Mouse (Mus musculus) kidney, embryonic 16.5 days (tissue): ENCODE data around the gene Daam1. TPM values are rescaled to one million over a fixed set of nuclear protein-coding genes. Genes with fewer than 3 reads are reported as not detected.

Experiments
- ATAC-seq: fragments of 200-750 bp; cut with Nextera tagmentation; 2 replicates; pipeline ENCODE4 v1.8.0; 2017; ENCODE audit warnings: moderate TSS enrichment; ENCODE audit not compliant: low FRiP score, low TSS enrichment
- H3K27ac ChIP-seq: fragments of 300-500 bp; sonication (generic); 2 replicates; pipeline ENCODE4 v1.5.1; 2014; ENCODE audit warnings: low read length
- H3K27me3 ChIP-seq: fragments of 300-500 bp; sonication (generic); 2 replicates; pipeline ENCODE4 v1.6.1; 2014; ENCODE audit warnings: low read length, control low read depth, mixed read lengths; ENCODE audit not compliant: insufficient read depth
- H3K36me3 ChIP-seq: fragments of 300-500 bp; sonication (generic); 2 replicates; pipeline ENCODE4 v1.6.1; 2014; ENCODE audit warnings: low read length, control low read depth, mixed read lengths; ENCODE audit not compliant: insufficient read depth
- H3K4me1 ChIP-seq: fragments of 300-500 bp; sonication (generic); 2 replicates; pipeline ENCODE4 v1.6.1; 2014; ENCODE audit warnings: low read length, control low read depth, mixed read lengths; ENCODE audit not compliant: insufficient read depth
- H3K4me2 ChIP-seq: fragments of 300-500 bp; sonication (generic); replicated peaks from 2 replicates; pipeline ENCODE4 v1.6.1; 2014; ENCODE audit warnings: low read depth, low read length
- H3K4me3 ChIP-seq: fragments of 300-500 bp; sonication (generic); 2 replicates; pipeline ENCODE4 v1.5.1; 2014; ENCODE audit warnings: mild to moderate bottlenecking, low read length
- H3K9ac ChIP-seq: fragments of 300-500 bp; sonication (generic); replicated peaks from 2 replicates; pipeline ENCODE4 v1.6.1; 2014; ENCODE audit warnings: low read length
- H3K9me3 ChIP-seq: fragments of 300-500 bp; sonication (generic); 2 replicates; pipeline ENCODE4 v1.6.1; 2016; ENCODE audit warnings: low read length, control low read depth
- WGBS: fragments of 180-500 bp; shearing (Covaris S2); extraction: QIAGEN DNeasy Blood & Tissue Kit; methylation state at CpG from one replicate; pipeline ENCODE4 v1.1.7; 2014; 5-methylcytosine and 5-hydroxymethylcytosine counted together
- polyA plus RNA-seq: library from polyadenylated mRNA; unstranded; fragments of >200 nt; fragmentation: Nextera tagmentation; extraction: Ambion mirVana; gene quantifications from 2 replicates; pipeline ENCODE4 v1.2.1, GENCODE M21; 2015

Daam1 gene
- polyA plus RNA-seq, 1 experiment from 2014 or later = 8.6 TPM

DNA sequence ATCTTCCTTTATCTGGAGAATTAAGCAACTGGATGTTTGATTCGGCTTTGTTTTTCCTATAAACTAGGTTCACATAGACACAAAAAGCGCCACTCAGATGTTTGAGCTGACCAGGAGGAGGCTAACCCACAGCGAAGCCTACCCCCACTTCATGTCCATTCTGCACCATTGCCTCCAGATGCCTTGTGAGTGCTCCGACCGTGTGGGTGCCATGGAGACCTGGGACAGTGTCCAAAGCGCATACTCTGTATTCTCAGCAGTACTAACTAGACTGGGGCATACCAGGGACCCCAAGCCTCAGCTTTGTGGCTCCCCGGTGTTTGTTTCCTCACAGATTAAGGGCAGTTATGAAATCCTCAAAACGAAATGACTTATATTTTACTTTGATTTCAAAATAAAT lies 115.6 kb downstream of the Daam1 start:
- H3K9me3 ChIP-seq = no peaks in the 10 kb centered on the region
- H3K4me2 ChIP-seq = no peak overlapping the region
- H3K27me3 ChIP-seq = no peaks in the 10 kb centered on the region
- no peak overlapping the region for H3K27ac ChIP-seq
- H3K9ac ChIP-seq = no peak overlapping the region
- no peaks in the 10 kb centered on the region for H3K4me1 ChIP-seq
- 76% methylated on average over 8 of the region's 8 CpGs for WGBS
- 0 out of 2 replicates have a peak, but pooled peaks have one; percentile 46 for ATAC-seq
- peaks cover 27% of the 10 kb centered on the region for H3K36me3 ChIP-seq
- no peak overlapping the region for H3K4me3 ChIP-seq

DNA sequence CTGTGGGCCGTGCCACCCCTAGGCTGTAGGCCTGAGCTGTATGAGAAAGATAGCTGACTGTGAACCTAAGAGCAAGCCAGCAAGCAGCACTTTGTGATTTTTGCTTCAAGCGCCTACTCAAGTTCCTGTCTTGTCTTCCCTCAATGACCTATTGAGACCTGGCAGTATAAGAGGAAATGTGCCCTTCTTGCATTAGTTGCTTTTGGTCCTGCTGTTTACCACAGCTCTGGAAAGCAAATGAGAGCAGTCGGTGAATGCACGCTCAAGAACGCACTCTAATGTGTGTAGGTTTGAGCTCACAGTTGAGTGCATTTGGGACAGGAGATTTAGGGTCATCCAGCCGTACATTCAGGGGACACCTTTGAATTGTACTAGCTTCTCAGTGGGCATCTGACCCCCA lies 118.1 kb downstream of the Daam1 start:
- ATAC-seq = no peak
- Histone ChIP-seq H3K9me3 (no peaks in the 10 kb centered on the region), H3K4me3 (no peak overlapping the region), H3K27me3 (no peaks in the 10 kb centered on the region), H3K36me3 (peaks cover 36% of the 10 kb centered on the region), H3K9ac (no peak overlapping the region), H3K27ac (no peak overlapping the region), H3K4me1 (peaks cover 2% of the 10 kb centered on the region; the same call in 1 of the 2 replicates), H3K4me2 (no peak overlapping the region)
- WGBS = 89% methylated on average over 6 of the region's 6 CpGs

DNA sequence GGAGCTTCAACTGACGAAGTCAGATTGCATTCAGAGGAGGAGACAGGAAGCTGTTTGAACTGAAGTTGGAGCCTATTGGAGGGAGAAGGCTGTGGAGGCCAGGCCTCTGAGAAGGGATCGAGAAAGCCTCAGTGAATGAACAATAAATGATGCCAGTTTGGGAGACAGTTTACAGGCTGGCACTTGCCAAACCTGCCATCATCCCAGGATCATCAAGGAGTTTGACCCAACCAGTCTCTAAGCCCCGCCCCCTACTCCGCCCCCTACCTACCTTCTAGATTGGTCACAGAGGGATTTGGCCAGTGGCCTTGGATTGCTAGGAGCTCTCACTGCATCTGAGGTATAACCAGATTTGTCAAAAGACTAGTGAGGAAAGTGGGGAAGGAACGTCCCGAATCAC lies 118.7 kb downstream of the Daam1 start:
- Histone ChIP-seq H3K9ac (no peak overlapping the region), H3K9me3 (no peaks in the 10 kb centered on the region), H3K36me3 (peaks cover 29% of the 10 kb centered on the region), H3K27ac (no peak overlapping the region), H3K4me1 (peaks cover 5% of the 10 kb centered on the region; the same call in 1 of the 2 replicates), H3K4me3 (no peak overlapping the region), H3K4me2 (no peak overlapping the region), H3K27me3 (no peaks in the 10 kb centered on the region)
- ATAC-seq = no peak
- WGBS = 94% methylated on average over 6 of the region's 6 CpGs

DNA sequence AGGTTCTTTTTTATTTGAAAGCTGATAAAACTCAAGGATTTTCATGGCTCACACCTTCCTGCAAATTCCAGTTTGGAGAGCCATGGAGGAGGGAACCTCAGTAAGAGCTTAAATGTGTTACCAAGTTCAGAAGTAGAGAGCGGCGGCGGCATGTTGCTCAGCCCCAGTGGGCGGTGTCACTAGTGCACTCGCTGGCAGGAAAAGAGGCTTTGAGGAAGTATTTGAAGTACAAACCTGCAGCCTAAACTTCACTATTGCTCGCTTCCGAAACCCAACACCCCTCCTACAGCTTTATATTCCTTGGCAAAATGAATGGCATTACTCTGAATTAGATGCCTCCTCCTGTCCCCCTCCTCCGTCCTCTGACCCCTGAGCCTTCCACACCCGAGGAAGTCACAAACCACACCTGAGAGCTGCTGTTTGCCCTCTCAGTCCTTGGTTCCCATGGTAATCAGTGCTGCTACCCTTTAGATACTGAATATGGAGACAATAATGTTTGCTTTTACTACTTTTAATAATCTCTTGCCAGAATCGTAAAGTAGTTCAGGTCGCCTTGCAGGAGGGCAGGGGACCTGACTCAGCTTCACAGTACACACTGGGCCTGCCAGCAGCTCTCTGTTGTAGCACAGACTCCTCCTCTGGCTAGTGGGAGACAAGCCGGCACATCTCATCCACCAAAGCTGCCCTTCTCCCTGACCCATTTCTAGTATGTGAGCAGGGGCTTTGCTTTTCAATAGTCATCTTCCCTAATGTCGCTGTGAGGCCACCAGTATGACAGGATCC lies 119.4 kb downstream of the Daam1 start:
- no peak for ATAC-seq
- 73% methylated on average over 13 of the region's 13 CpGs for WGBS
- H3K9ac ChIP-seq = no peak overlapping the region
- H3K4me1 ChIP-seq = peaks cover 5% of the 10 kb centered on the region; the same call in 1 of the 2 replicates
- peaks cover 28% of the 10 kb centered on the region for H3K36me3 ChIP-seq
- H3K27ac ChIP-seq = no peak overlapping the region
- no peak overlapping the region for H3K4me2 ChIP-seq
- H3K9me3 ChIP-seq = no peaks in the 10 kb centered on the region
- no peak overlapping the region for H3K4me3 ChIP-seq
- H3K27me3 ChIP-seq = no peaks in the 10 kb centered on the region

DNA sequence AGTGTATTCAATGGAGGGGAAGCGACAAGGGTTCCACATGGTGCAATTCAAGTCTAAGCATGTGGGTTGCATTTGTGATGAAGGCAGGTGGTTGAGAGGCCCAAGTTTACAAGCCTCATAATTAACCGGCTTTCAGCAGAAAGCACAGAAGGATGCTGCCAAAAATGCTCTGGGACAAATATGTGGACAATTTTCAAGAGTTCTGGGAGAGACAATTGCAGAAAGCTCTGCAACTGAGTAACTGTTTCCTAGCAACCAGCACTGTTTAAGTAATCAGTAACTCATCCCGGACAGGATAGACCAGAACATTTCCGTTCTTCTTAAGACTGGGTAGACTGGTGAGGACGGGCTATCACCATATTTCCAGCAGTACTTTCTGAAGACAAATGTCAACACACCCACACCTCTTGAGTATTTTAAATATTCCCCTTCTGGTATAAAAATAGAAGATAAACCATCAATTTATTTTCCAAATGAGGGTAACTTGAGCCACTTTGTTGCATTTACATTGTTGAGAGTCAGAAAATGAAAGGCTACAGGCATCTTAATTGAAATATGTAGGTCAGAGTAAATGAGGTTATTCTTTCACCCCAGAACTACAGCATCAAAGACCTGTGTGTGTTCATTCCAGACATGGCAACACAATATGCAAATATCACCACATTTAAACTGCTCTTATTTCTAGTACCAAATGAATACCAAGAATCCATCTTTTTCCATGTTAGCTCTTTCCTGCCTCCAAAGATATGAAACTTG lies 123.5 kb downstream of the Daam1 start:
- ATAC-seq = no peak
- Histone ChIP-seq H3K4me3 (no peak overlapping the region), H3K27me3 (no peaks in the 10 kb centered on the region), H3K9me3 (no peaks in the 10 kb centered on the region), H3K4me1 (peaks cover 5% of the 10 kb centered on the region; the same call in 1 of the 2 replicates), H3K36me3 (peaks cover 20% of the 10 kb centered on the region), H3K9ac (no peak overlapping the region), H3K27ac (no peak overlapping the region), H3K4me2 (no peak overlapping the region)
- 57% methylated on average over 5 of the region's 5 CpGs for WGBS

DNA sequence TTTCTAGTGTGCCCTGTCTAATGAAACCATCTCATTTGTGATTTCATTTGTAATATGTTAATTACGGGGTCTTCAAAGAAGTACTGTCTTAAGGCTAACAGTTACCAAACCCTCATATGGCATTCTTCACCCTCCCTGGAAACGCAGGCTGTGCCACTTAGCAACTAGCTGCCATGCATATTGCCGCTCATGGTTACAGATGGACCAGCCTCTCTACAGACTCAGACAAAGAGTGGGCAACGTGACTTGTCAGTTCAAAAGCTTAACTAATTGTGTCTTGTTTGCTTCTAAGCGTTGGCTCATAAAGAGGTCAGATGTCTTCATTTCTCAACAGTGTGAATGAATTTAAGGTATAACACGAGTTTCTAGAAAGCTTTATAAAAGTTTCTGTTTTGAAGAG lies 126.1 kb downstream of the Daam1 start:
- Histone ChIP-seq H3K9me3 (no peaks in the 10 kb centered on the region), H3K36me3 (peaks cover 8% of the 10 kb centered on the region), H3K9ac (no peak overlapping the region), H3K4me3 (no peak overlapping the region), H3K27ac (no peak overlapping the region), H3K4me1 (peaks cover 5% of the 10 kb centered on the region; the same call in 1 of the 2 replicates), H3K27me3 (no peaks in the 10 kb centered on the region), H3K4me2 (no peak overlapping the region)
- WGBS = 72% methylated on average over 6 of the region's 6 CpGs
- no peak for ATAC-seq

DNA sequence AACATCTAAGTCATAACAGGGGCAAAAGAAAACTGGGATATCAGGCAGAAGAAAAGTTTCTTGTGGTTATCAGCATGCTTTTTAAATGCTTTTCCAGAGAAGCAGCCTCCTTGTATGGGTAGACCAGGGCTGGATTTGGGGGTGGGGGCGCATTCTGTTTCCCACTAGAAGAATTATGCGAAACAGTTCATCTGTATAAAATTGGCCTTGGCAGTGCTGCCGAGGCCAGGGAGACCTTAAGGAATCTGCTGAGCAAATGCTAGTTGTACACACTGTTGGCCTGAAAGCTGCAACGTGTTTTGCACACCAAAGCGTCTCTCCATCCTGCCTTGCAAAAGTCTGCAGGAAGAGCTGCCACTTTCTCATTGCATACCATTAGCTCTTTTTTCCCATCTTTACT lies 126.6 kb downstream of the Daam1 start:
- no peak overlapping the region for H3K4me3 ChIP-seq
- no peak overlapping the region for H3K9ac ChIP-seq
- peaks cover 9% of the 10 kb centered on the region for H3K36me3 ChIP-seq
- H3K9me3 ChIP-seq = no peaks in the 10 kb centered on the region
- no peak overlapping the region for H3K4me2 ChIP-seq
- H3K4me1 ChIP-seq = peaks cover 5% of the 10 kb centered on the region; the same call in 1 of the 2 replicates
- no peaks in the 10 kb centered on the region for H3K27me3 ChIP-seq
- H3K27ac ChIP-seq = no peak overlapping the region
- WGBS = 75% methylated on average over 5 of the region's 5 CpGs
- ATAC-seq = no peak

DNA sequence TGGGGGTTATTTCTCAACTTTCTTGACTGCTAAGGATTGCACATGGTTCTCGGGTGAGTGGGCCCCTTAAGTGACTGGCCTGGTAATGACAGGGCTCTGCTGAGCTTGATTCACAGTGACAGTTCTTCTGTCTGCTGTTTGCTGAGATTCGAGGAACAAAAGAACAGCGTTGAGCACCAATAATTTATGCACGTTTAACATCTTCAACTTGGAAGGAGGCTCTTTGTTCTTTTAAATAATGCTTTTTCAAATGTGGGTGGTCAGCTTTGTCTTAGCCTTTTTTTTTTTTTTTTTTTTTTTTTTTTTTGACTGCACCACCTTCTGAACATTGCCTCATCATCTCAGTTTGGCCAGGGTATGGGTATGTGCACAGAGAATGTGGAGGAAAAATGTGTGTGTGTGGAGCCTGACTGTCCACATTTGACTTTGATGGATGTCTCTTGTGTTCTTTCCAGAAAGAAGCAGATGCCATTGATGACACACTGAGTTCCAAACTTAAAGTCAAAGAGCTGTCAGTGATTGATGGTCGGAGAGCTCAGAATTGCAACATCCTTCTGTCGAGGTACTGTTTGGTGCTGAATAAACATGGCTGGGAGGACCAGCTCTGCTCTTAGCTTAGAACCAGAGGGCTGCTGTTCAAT lies 128.6 kb downstream of the Daam1 start:
- Histone ChIP-seq H3K4me3 (no peak overlapping the region), H3K27ac (no peak overlapping the region), H3K4me1 (no peaks in the 10 kb centered on the region; the same call in 1 of the 2 replicates), H3K27me3 (no peaks in the 10 kb centered on the region), H3K9ac (no peak overlapping the region), H3K9me3 (no peaks in the 10 kb centered on the region), H3K4me2 (no peak overlapping the region), H3K36me3 (peaks cover 3% of the 10 kb centered on the region; the same call in 1 of the 2 replicates)
- WGBS = 50% methylated on average over 6 of the region's 6 CpGs
- ATAC-seq = no peak

DNA sequence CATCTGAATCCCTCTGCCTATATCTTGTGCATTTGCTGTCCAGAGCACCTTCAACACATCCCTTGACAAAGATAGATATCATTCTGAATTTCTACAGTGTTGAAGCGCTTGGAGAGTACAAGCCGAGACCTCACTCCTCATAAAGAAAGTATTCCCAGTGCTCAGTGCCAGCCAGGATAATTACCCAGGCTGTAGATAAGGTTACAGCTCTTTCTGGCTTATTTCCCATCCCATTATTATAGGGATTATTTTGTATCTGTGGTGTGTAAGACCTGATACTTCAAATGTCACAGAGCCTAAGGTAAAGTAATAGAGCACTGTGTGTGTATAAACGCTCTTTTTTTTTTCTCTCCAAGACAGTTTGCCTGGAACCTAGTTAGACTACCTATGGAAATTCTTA lies 130.8 kb downstream of the Daam1 start:
- H3K4me2 ChIP-seq = no peak overlapping the region
- H3K9me3 ChIP-seq = no peaks in the 10 kb centered on the region
- ATAC-seq = no peak
- no peaks in the 10 kb centered on the region for H3K27me3 ChIP-seq
- WGBS = 96% methylated on average over 3 of the region's 3 CpGs
- H3K9ac ChIP-seq = no peak overlapping the region
- H3K27ac ChIP-seq = no peak overlapping the region
- H3K36me3 ChIP-seq = peaks cover 3% of the 10 kb centered on the region; the same call in 1 of the 2 replicates
- no peaks in the 10 kb centered on the region for H3K4me1 ChIP-seq
- H3K4me3 ChIP-seq = no peak overlapping the region
